Mouse (Mus musculus) embryonic fibroblast, embryonic 13.5 days (primary cell): Measurements from ENCODE around the gene Opalin.

Experiments
- CTCF ChIP-seq: IDR thresholded peaks from 2 replicates; pipeline ENCODE4 v1.5.1; 2011; ENCODE audit warnings: mild to moderate bottlenecking, control low read depth, low read length, moderate library complexity, borderline replicate concordance; ENCODE audit not compliant: insufficient read depth
- POLR2A ChIP-seq: IDR thresholded peaks from 2 replicates; pipeline ENCODE4 v1.6.1; 2011; ENCODE audit warnings: low read depth, mild to moderate bottlenecking, control low read depth, low read length, moderate library complexity

DNA sequence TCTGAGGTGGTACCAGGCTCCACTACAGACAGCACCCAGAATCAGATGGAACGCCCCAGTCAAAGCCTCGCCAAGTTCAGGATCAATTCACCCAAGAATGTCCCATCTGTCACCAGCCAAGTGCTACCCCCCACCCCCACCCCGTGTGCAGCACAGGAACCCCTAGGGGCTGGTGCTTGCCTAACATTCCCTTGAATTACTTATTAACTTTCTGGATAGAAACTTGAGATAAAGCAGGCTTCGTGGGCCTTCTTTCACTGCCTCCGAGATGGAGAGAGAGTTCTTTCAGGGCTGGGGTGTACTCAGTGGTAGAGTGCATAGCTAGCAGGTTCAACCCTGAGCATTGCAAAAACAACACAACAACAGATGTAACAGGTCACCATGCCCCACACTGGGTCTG lies 24.7 kb downstream of the Opalin start:
- TF ChIP-seq CTCF (no peak), POLR2A (no peak)
